Mouse (Mus musculus): ENCODE measurements at regions not wholly inside any gene's neighbourhood (a gene's known extent, or its start where the extent isn't known, plus 50 kb on each side); places are given as distances from the start of the nearest gene placed in this dataset.

DNA sequence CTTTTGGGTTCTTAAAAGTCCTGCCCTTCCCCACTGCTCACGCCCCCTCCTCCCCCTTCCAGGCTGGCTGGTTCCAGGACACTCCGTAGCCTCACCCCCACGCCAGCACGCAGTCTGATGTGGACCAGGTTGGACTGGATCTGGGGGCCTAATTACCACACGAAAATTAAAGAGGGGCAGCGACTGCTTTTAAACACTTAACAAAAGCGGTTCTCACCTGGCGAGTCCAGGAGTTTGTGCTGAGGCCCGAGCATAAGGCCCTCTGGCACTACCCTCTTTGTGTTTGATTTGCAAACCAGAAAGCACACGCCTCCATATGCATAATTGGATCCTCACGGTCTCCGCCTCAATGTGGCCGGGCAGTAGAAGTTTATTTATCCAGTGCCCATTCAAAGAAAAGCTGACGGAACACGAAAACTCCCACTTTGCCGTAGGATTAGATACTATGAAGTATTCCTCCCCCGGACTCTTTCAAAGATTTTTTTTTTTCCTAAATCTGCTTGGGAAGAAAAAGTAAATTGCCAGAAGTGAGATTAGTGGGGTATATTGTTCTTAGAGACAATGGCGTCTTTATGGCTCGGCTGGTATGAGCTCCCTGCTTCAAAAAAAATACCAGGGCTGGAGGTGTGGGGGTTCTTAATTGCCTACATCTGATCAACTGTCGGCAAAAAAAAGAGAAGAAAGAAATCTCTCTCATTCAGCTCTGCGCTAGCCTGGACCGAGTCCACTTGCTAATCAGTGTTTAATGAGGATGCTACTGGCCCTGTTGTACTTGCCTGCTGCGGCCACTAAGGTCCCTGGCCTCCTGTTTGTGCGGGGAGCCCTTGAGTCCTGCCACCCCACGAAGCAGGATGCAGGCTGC is 148.5 kb upstream of the Tut7 start:
- ATAC-seq (ENCODE audit: low FRiP score, low TSS enrichment) (no peak), DNase-seq (ENCODE audit: low spot score) (peak; percentile 41)
- Histone ChIP-seq H3K9ac (ENCODE audit: low read length) (no peak overlapping the region), H3K9me3 (ENCODE audit: control insufficient read depth, low read length) (no peaks in the 10 kb centered on the region), H3K4me2 (replicated peaks; ENCODE audit: low read depth) (peak overlapping the region; percentile 37; the same call in 1 of the 2 replicates), H3K27ac (replicated peaks) (no peak overlapping the region), H3K4me1 (replicated peaks; ENCODE audit: control insufficient read depth, insufficient read depth) (peaks cover 2% of the 10 kb centered on the region; the same call in 1 of the 2 replicates), H3K27me3 (ENCODE audit: control insufficient read depth, insufficient read depth, low read length) (no peaks in the 10 kb centered on the region), H3K4me3 (ENCODE audit: low read depth, low read length) (no peak overlapping the region), H3K36me3 (ENCODE audit: control insufficient read depth, insufficient read depth, low read length) (no peaks in the 10 kb centered on the region)
- WGBS, result 18% methylated on average over 25 of the region's 25 CpGs
- TF ChIP-seq EP300 (optimal IDR thresholded peaks at IDR 0.05) (no peak), CTCF (IDR thresholded peaks at IDR 0.05; ENCODE audit: low read depth) (no peak)

DNA sequence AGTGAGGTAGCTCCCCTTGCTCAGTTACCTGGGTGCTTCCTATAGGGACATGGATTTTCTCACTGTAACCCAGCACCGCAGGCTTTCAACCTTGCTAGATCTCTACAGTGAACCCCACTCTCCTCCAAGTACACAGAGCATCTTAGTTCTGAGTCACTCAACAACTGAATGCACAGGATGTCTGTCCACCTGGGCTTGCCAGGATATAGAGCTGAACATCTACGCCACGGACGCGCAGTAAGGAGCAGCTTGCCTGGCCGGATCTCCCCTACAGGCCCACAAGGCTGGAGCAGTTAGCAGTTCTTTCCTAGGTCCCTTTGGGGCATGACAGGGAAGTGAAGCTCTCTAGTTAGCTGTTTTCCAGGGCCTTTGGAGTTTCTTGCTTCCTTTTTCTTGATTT is 147.5 kb upstream of the Tut7 start:
- H3K27me3 ChIP-seq (ENCODE audit: control insufficient read depth, insufficient read depth, low read length), result no peaks in the 10 kb centered on the region
- H3K36me3 ChIP-seq (ENCODE audit: control insufficient read depth, insufficient read depth, low read length), result no peaks in the 10 kb centered on the region
- H3K4me1 ChIP-seq (replicated peaks; ENCODE audit: control insufficient read depth, insufficient read depth), result peaks cover 2% of the 10 kb centered on the region; the same call in 1 of the 2 replicates
- ATAC-seq (ENCODE audit: low FRiP score, low TSS enrichment), result no peak
- H3K4me2 ChIP-seq (replicated peaks; ENCODE audit: low read depth), result no peak overlapping the region
- no peak for DNase-seq (ENCODE audit: low spot score)
- no peak overlapping the region for H3K27ac ChIP-seq (replicated peaks)
- H3K4me3 ChIP-seq (ENCODE audit: low read depth, low read length), result no peak overlapping the region
- H3K9ac ChIP-seq (ENCODE audit: low read length), result no peak overlapping the region
- H3K9me3 ChIP-seq (ENCODE audit: control insufficient read depth, low read length), result no peaks in the 10 kb centered on the region
- 63% methylated on average over 6 of the region's 6 CpGs for WGBS
- TF ChIP-seq CTCF (IDR thresholded peaks at IDR 0.05; ENCODE audit: low read depth) (no peak), EP300 (optimal IDR thresholded peaks at IDR 0.05) (no peak)

DNA sequence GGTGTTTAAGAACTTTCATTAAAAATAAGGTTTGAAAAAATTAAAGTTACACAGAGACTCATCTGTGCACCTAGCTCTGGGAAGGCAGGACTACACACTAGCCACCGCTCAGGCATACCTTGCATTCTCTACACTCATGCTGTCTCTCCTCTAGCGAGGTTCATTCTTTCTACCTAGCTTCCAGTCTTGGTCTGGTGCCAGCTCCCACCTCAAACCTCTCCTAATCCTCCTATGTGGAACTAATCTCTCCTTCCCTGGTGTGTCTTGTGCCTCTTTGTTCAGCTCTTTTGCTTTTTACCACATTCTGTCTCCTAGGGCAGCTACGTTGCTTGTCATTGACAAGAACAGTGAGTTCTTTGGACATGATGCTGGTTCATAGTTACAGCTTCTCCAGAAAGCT is 146.5 kb upstream of the Tut7 start:
- WGBS, result 62% methylated on average over 3 of the region's 3 CpGs
- no peak for ATAC-seq (ENCODE audit: low FRiP score, low TSS enrichment)
- TF ChIP-seq EP300 (optimal IDR thresholded peaks at IDR 0.05) (no peak), CTCF (IDR thresholded peaks at IDR 0.05; ENCODE audit: low read depth) (no peak)

DNA sequence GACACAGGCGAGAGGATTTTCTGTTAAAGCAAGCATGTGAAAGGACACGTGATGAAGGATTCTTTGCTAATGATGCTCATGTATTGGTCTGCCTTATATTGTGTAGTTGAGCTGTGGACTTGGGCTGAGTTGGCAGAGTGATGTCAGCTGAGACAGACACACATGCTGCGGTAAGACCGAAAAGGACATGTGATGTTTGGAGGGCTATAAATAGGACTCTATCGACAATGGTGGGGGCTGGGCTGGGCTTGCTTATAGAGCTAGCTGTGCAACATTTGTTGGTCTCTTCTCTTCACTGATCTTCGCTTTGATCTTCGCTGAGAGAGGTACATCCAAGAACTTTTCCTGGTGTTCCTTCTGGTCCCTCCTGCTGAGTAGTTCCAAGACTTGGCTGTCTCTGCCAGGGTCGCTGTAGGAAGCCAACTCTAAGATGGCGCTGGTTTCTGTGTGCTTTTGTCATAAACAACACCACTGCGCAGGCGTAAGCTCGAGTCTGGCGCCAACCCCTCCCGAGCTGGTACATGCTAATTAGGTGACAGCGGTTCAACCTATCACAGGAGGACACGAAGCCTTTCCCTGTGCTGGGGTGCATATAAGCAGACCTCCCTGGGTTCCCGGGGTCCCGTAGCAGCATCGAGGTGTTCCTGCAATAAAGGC is 145.8 kb upstream of the Tut7 start:
- no peaks in the 10 kb centered on the region for H3K9me3 ChIP-seq (ENCODE audit: control insufficient read depth, low read length)
- H3K4me2 ChIP-seq (replicated peaks; ENCODE audit: low read depth), result no peak overlapping the region
- no peak overlapping the region for H3K27ac ChIP-seq (replicated peaks)
- ATAC-seq (ENCODE audit: low FRiP score, low TSS enrichment) (no peak), DNase-seq (ENCODE audit: low spot score) (no peak)
- no peak overlapping the region for H3K9ac ChIP-seq (ENCODE audit: low read length)
- H3K4me3 ChIP-seq (ENCODE audit: low read depth, low read length), result no peak overlapping the region
- no peaks in the 10 kb centered on the region for H3K27me3 ChIP-seq (ENCODE audit: control insufficient read depth, insufficient read depth, low read length)
- 84% methylated on average over 19 of the region's 19 CpGs for WGBS
- H3K36me3 ChIP-seq (ENCODE audit: control insufficient read depth, insufficient read depth, low read length), result no peaks in the 10 kb centered on the region
- peaks cover 2% of the 10 kb centered on the region; the same call in 1 of the 2 replicates for H3K4me1 ChIP-seq (replicated peaks; ENCODE audit: control insufficient read depth, insufficient read depth)
- TF ChIP-seq CTCF (IDR thresholded peaks at IDR 0.05; ENCODE audit: low read depth), result no peak
- TF ChIP-seq EP300 (optimal IDR thresholded peaks at IDR 0.05), result no peak

More for the DNA sequence above, 146.5 kb upstream of the Tut7 start:
- H3K4me3 ChIP-seq (ENCODE audit: low read depth, low read length), result no peak overlapping the region
- no peaks in the 10 kb centered on the region for H3K36me3 ChIP-seq (ENCODE audit: control insufficient read depth, insufficient read depth, low read length)
- no peak for DNase-seq (ENCODE audit: low spot score)
- no peak overlapping the region for H3K9ac ChIP-seq (ENCODE audit: low read length)
- H3K4me1 ChIP-seq (replicated peaks; ENCODE audit: control insufficient read depth, insufficient read depth), result peaks cover 2% of the 10 kb centered on the region; the same call in 1 of the 2 replicates
- no peak overlapping the region for H3K27ac ChIP-seq (replicated peaks)
- no peaks in the 10 kb centered on the region for H3K27me3 ChIP-seq (ENCODE audit: control insufficient read depth, insufficient read depth, low read length)
- no peak overlapping the region for H3K4me2 ChIP-seq (replicated peaks; ENCODE audit: low read depth)
- H3K9me3 ChIP-seq (ENCODE audit: control insufficient read depth, low read length), result no peaks in the 10 kb centered on the region

DNA sequence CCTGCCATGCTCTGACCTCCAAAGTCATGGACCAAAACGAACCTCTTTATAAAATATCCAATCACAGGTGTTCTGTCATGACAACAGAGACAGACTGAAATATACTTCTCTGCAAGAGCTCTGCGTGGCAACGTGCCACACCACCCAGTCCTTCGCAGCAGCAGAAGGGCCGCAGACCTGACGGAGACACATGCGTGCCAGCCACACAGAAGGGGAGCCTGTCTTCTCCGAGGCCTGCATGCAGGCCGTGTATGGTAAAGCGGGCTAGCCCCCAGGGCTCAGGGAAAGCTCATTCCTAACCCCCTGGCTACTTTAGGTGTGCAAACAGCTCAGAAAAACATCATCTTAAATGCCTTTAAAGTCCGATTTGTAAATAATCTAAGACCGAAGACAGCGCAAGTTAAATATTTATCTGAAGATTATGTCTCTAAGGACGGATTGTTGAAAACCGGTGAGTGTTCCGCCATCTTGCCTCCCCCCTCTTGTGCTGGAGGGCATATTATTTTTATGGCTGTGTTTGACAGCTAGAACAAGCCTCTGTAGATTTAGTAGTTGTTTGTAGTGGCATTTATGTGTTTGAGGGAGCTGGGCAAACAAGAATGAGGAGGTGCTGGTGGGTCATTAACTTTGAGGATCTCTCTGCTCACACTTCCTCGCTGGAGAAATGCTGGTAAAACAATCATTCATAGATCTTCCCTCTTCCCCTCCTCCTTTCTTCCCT is 143.7 kb upstream of the Tut7 start:
- no peak overlapping the region for H3K9ac ChIP-seq (ENCODE audit: low read length)
- WGBS, result 23% methylated on average over 17 of the region's 17 CpGs
- DNase-seq (ENCODE audit: low spot score) (no peak), ATAC-seq (ENCODE audit: low FRiP score, low TSS enrichment) (no peak)
- H3K4me3 ChIP-seq (ENCODE audit: low read depth, low read length), result no peak overlapping the region
- H3K9me3 ChIP-seq (ENCODE audit: control insufficient read depth, low read length), result no peaks in the 10 kb centered on the region
- H3K36me3 ChIP-seq (ENCODE audit: control insufficient read depth, insufficient read depth, low read length), result no peaks in the 10 kb centered on the region
- no peaks in the 10 kb centered on the region for H3K27me3 ChIP-seq (ENCODE audit: control insufficient read depth, insufficient read depth, low read length)
- no peak overlapping the region for H3K4me2 ChIP-seq (replicated peaks; ENCODE audit: low read depth)
- no peak for TF ChIP-seq CTCF (IDR thresholded peaks at IDR 0.05; ENCODE audit: low read depth)
- no peak for TF ChIP-seq EP300 (optimal IDR thresholded peaks at IDR 0.05)
- peaks cover 2% of the 10 kb centered on the region; the same call in 1 of the 2 replicates for H3K4me1 ChIP-seq (replicated peaks; ENCODE audit: control insufficient read depth, insufficient read depth)
- H3K27ac ChIP-seq (replicated peaks), result no peak overlapping the region
